Mouse (Mus musculus): ENCODE measurements around the gene Nudt2. TPM values are rescaled to one million over a fixed set of nuclear protein-coding genes. Genes with fewer than 3 reads are reported as not detected.

Nudt2 gene
- total and polyA plus RNA-seq, 2 experiments from 2014 or later = 37.6 to 42.0 TPM

DNA sequence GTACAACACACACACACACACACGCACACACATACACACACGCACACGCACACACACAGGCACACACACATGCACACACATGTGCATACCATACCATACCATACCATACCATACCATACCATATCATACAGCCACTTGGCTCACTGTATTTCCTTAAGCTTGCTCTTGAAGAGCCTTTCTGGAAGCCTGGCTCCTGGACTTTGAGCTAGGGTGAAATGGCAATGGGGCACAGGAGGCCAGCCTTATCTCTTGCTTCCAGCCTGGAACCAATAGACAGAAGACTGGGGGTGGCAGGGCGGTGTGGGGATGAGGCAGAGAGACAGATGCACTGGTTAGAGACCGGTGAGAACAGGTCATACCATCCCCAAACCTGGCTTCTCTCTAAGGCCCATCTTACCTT, 54.2 kb downstream of the Nudt2 start:
- TF ChIP-seq CTCF (IDR thresholded peaks at IDR 0.05; ENCODE audit: low read depth) (no peak), EP300 (IDR thresholded peaks at IDR 0.05; ENCODE audit: low read depth) (no peak)
- H3K4me2 ChIP-seq (ENCODE audit: low read depth, low read length) = no peak overlapping the region
- no peaks in the 10 kb centered on the region for H3K27me3 ChIP-seq (ENCODE audit: control insufficient read depth, insufficient read depth, low read length)
- no peak overlapping the region for H3K27ac ChIP-seq (ENCODE audit: low read depth)
- no peaks in the 10 kb centered on the region for H3K36me3 ChIP-seq (replicated peaks; ENCODE audit: control insufficient read depth, insufficient read depth, low read length)
- 84% methylated on average over 5 of the region's 5 CpGs for WGBS
- no peaks in the 10 kb centered on the region for H3K4me1 ChIP-seq (ENCODE audit: control insufficient read depth, insufficient read depth)
- ATAC-seq (ENCODE audit: insufficient read depth, low read depth) (no peak), DNase-seq (ENCODE audit: low spot score) (no peak)
- no peak overlapping the region for H3K9ac ChIP-seq (replicated peaks; ENCODE audit: low read depth, low read length)
- no peaks in the 10 kb centered on the region for H3K9me3 ChIP-seq (replicated peaks; ENCODE audit: control insufficient read depth, low read length)
- no peak overlapping the region for H3K4me3 ChIP-seq (ENCODE audit: low read depth, low read length)

- Histone ChIP-seq H3K4me1 (ENCODE audit: control insufficient read depth, insufficient read depth) (no peaks in the 10 kb centered on the region), H3K36me3 (replicated peaks; ENCODE audit: control insufficient read depth, insufficient read depth, low read length) (no peaks in the 10 kb centered on the region), H3K9me3 (replicated peaks; ENCODE audit: control insufficient read depth, low read length) (no peaks in the 10 kb centered on the region), H3K4me3 (ENCODE audit: low read depth, low read length) (no peak overlapping the region), H3K9ac (replicated peaks; ENCODE audit: low read depth, low read length) (no peak overlapping the region), H3K27me3 (ENCODE audit: control insufficient read depth, insufficient read depth, low read length) (no peaks in the 10 kb centered on the region), H3K27ac (ENCODE audit: low read depth) (no peak overlapping the region), H3K4me2 (ENCODE audit: low read depth, low read length) (no peak overlapping the region)
- DNase-seq (ENCODE audit: low spot score) = no peak
- ATAC-seq (ENCODE audit: insufficient read depth, low read depth) = no peak
- WGBS = 48% methylated on average over 14 of the region's 14 CpGs
- TF ChIP-seq CTCF (IDR thresholded peaks at IDR 0.05; ENCODE audit: low read depth) = no peak
- TF ChIP-seq EP300 (IDR thresholded peaks at IDR 0.05; ENCODE audit: low read depth) = no peak
Measured at GRCm38 (mm10) chr4:41520641-41521040, 55.7 kb downstream of the Nudt2 start.

- H3K4me1 ChIP-seq (ENCODE audit: control insufficient read depth, insufficient read depth) = no peaks in the 10 kb centered on the region
- DNase-seq (ENCODE audit: low spot score) = no peak
- H3K27me3 ChIP-seq (ENCODE audit: control insufficient read depth, insufficient read depth, low read length) = no peaks in the 10 kb centered on the region
- no peak for ATAC-seq (ENCODE audit: insufficient read depth, low read depth)
- H3K4me2 ChIP-seq (ENCODE audit: low read depth, low read length) = no peak overlapping the region
- H3K27ac ChIP-seq (ENCODE audit: low read depth) = no peak overlapping the region
- WGBS = 91% methylated on average over 6 of the region's 6 CpGs
- no peaks in the 10 kb centered on the region for H3K9me3 ChIP-seq (replicated peaks; ENCODE audit: control insufficient read depth, low read length)
- no peak overlapping the region for H3K4me3 ChIP-seq (ENCODE audit: low read depth, low read length)
- no peaks in the 10 kb centered on the region for H3K36me3 ChIP-seq (replicated peaks; ENCODE audit: control insufficient read depth, insufficient read depth, low read length)
- H3K9ac ChIP-seq (replicated peaks; ENCODE audit: low read depth, low read length) = no peak overlapping the region
- TF ChIP-seq CTCF (IDR thresholded peaks at IDR 0.05; ENCODE audit: low read depth) (no peak), EP300 (IDR thresholded peaks at IDR 0.05; ENCODE audit: low read depth) (no peak)
Measured at GRCm38 (mm10) chr4:41522136-41522535, 57.2 kb downstream of the Nudt2 start.

GRCm38 (mm10) chr4:41522788-41523187, 57.8 kb downstream of the Nudt2 start:
- no peaks in the 10 kb centered on the region for H3K9me3 ChIP-seq (replicated peaks; ENCODE audit: control insufficient read depth, low read length)
- DNase-seq (ENCODE audit: low spot score) (no peak), ATAC-seq (ENCODE audit: insufficient read depth, low read depth) (no peak)
- H3K4me2 ChIP-seq (ENCODE audit: low read depth, low read length) = no peak overlapping the region
- no peak overlapping the region for H3K27ac ChIP-seq (ENCODE audit: low read depth)
- peak; percentile 54 for TF ChIP-seq CTCF (IDR thresholded peaks at IDR 0.05; ENCODE audit: low read depth)
- no peak for TF ChIP-seq EP300 (IDR thresholded peaks at IDR 0.05; ENCODE audit: low read depth)
- H3K4me1 ChIP-seq (ENCODE audit: control insufficient read depth, insufficient read depth) = no peaks in the 10 kb centered on the region
- no peak overlapping the region for H3K9ac ChIP-seq (replicated peaks; ENCODE audit: low read depth, low read length)
- no peaks in the 10 kb centered on the region for H3K36me3 ChIP-seq (replicated peaks; ENCODE audit: control insufficient read depth, insufficient read depth, low read length)
- no peak overlapping the region for H3K4me3 ChIP-seq (ENCODE audit: low read depth, low read length)
- WGBS = 54% methylated on average over 5 of the region's 5 CpGs
- no peaks in the 10 kb centered on the region for H3K27me3 ChIP-seq (ENCODE audit: control insufficient read depth, insufficient read depth, low read length)

DNA sequence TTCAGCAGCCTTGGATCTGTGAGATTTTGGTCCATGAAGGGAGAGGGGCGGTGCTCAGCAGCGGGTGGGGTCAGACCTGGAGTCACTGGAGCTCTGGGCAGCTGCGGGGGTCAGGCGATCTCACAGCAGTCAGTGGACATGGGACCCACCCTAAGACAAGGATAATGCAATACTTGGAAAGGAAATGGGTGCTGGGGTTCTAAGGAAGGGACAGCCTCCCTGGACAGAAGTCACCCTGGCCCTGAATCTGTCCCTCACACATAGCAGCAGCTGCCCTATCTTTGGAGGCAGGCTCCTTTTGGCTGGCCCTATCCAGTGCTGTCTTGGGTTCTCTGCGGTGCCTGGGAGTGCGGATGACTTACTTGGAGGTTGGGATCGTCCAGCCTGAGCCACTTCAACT, 58.9 kb downstream of the Nudt2 start:
- WGBS = 59% methylated on average over 7 of the region's 7 CpGs
- TF ChIP-seq CTCF (IDR thresholded peaks at IDR 0.05; ENCODE audit: low read depth) (no peak), EP300 (IDR thresholded peaks at IDR 0.05; ENCODE audit: low read depth) (no peak)
- ATAC-seq (ENCODE audit: insufficient read depth, low read depth) = no peak
- DNase-seq (ENCODE audit: low spot score) = no peak
- Histone ChIP-seq H3K4me1 (ENCODE audit: control insufficient read depth, insufficient read depth) (no peaks in the 10 kb centered on the region), H3K27ac (ENCODE audit: low read depth) (no peak overlapping the region), H3K36me3 (replicated peaks; ENCODE audit: control insufficient read depth, insufficient read depth, low read length) (no peaks in the 10 kb centered on the region), H3K27me3 (ENCODE audit: control insufficient read depth, insufficient read depth, low read length) (no peaks in the 10 kb centered on the region), H3K9ac (replicated peaks; ENCODE audit: low read depth, low read length) (no peak overlapping the region), H3K4me2 (ENCODE audit: low read depth, low read length) (no peak overlapping the region), H3K4me3 (ENCODE audit: low read depth, low read length) (no peak overlapping the region), H3K9me3 (replicated peaks; ENCODE audit: control insufficient read depth, low read length) (no peaks in the 10 kb centered on the region)

DNA sequence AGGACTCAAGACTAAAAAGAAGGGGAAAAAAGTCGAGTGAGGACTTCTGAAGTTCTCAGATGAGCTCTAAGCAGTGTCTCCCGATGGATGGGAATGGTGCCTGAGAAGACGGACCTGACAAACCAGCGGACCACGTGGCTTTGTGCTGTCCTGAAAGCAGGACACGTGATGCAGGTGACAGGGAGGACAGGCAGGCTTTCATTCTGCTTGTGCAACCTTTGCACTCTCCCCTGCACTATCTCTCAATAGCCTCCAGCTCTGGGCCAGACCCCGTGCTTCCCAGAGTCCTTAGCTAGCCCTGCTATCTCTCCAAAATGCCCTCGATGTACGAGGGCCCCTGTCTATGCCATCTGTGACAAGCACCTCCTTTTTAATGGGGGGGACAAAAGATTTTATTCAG, 59.9 kb downstream of the Nudt2 start:
- Histone ChIP-seq H3K9ac (replicated peaks; ENCODE audit: low read depth, low read length) (no peak overlapping the region), H3K36me3 (replicated peaks; ENCODE audit: control insufficient read depth, insufficient read depth, low read length) (no peaks in the 10 kb centered on the region), H3K4me3 (ENCODE audit: low read depth, low read length) (no peak overlapping the region), H3K27ac (ENCODE audit: low read depth) (no peak overlapping the region), H3K4me2 (ENCODE audit: low read depth, low read length) (no peak overlapping the region), H3K27me3 (ENCODE audit: control insufficient read depth, insufficient read depth, low read length) (no peaks in the 10 kb centered on the region), H3K4me1 (ENCODE audit: control insufficient read depth, insufficient read depth) (no peaks in the 10 kb centered on the region), H3K9me3 (replicated peaks; ENCODE audit: control insufficient read depth, low read length) (no peaks in the 10 kb centered on the region)
- DNase-seq (ENCODE audit: low spot score) = no peak
- ATAC-seq (ENCODE audit: insufficient read depth, low read depth) = no peak
- WGBS = 60% methylated on average over 9 of the region's 9 CpGs
- TF ChIP-seq CTCF (IDR thresholded peaks at IDR 0.05; ENCODE audit: low read depth) (no peak), EP300 (IDR thresholded peaks at IDR 0.05; ENCODE audit: low read depth) (no peak)
